Mouse (Mus musculus) left cerebral cortex, postnatal 14 days (tissue): ENCODE results near the gene Pold2. TPM values are rescaled to one million over a fixed set of nuclear protein-coding genes. Genes with fewer than 3 reads are reported as not detected.
A peak's percentile ranks its signal among the peaks of the same experiment; 100 is the strongest.

ENCODE experiments used
- DNase-seq, 2 experiments: peaks; one replicate each; pipeline ENCODE4 v3.0.0; 2021 to 2022; ENCODE audit warnings: low spot score in 2 of 2, mixed read lengths in 1 of 2
- intact Hi-C: fragments of 180-260 bp; cut with DNase I; formaldehyde crosslinking; loops from one replicate; pipeline ENCODE4 v1.15.1; 2025
- total RNA-seq, 2 experiments: library from RNA; stranded (reverse); gene quantifications; 2 replicates each; pipeline ENCODE4 v1.2.3; 2021

Pold2 gene
- total RNA-seq, 2 experiments from 2014 or later = 19.4 to 21.2 TPM

DNA sequence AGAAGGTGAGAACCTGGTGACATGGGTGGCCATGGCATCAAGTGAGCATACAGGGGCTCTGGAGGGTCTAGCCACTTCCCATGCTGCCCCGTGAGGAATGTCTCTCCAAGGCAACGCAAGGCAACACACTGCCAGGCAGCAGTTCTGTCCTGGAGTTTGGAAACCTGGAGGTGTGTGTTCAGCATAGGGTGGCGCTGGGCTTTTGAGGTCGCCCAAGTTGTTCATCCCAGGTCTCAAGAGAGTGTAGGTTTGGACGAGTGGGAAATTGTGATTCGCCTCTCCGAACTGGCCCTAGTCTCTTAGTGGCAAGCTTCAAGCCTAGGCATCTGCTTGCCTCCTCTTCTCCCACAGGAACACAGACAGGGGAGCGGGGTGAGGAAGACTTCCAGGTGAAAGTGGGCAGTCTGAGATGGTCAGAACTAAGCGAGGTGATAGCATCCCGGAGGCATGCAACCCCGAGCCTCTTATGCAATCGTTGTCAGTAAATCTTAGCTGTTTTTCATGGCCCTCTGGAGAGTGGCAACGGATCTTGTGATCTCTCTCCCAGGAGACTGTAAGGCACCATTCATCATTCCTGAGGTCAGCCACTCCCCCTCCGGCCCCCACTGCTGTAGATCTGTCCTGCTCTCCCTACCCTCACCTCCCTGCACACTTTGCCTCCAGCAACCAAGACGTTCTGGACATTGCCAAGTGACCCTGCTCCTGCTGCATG is 15.5 kb downstream of the Pold2 start:
- DNase-seq = no peak
- intact Hi-C loops = no loop called here

DNA sequence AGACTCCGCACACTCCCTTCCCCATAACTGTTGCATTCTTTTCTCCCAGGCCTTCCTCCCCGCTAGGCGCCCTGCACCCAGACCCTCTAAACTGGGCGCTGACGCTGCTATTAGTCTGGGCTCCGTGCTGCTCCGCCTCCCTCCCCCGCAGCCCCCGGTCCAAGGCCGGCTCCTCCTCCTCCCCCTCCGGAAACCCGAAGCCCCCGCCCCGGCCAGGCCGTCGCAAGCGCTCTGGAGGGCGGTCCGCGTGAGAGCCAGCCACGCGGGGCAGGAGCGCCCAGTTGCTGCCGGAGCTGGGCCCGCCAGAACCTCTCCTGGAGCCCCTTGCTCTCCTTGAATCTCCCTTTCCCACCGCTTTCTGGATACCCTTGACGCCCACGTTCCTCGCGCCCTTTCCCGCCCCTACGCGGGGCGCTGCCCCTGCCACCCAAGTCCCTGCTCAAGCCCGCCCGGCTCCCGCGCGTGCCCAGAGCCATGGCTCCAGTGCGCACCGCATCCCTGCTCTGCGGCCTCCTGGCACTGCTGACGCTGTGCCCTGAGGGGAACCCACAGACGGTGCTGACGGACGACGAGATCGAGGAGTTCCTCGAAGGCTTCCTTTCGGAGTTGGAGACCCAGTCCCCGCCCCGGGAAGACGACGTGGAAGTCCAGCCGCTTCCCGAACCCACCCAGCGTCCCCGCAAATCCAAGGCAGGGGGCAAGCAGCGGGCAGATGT is 16.3 kb downstream of the Pold2 start, which contains the start of gene Aebp1:
Aebp1 (plus strand) TSS at position 270 of the 716 bp plus-strand sequence.
- intact Hi-C loops = no loop called here
- no peak for DNase-seq

DNA sequence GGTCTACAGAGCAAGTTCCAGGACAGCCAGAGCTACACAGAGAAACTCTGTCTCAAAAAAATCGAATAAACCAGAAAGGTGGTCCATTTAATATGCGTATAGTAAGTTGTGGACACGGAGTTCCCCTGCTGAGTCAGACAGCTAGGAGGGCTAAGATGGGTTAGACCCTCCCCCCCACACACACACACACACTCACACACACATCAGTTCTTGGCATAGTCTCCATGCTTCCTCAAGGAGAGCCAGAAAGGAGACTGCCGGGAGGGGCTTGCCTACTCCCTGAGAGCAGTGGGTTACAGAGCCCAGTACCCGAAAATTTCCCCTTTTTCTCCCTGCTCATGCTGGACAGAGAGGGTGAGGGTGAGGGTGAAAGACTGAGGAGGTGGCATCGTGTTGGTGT is 17.5 kb downstream of the Pold2 start:
- no peak for DNase-seq
- intact Hi-C loops = no loop called here

DNA sequence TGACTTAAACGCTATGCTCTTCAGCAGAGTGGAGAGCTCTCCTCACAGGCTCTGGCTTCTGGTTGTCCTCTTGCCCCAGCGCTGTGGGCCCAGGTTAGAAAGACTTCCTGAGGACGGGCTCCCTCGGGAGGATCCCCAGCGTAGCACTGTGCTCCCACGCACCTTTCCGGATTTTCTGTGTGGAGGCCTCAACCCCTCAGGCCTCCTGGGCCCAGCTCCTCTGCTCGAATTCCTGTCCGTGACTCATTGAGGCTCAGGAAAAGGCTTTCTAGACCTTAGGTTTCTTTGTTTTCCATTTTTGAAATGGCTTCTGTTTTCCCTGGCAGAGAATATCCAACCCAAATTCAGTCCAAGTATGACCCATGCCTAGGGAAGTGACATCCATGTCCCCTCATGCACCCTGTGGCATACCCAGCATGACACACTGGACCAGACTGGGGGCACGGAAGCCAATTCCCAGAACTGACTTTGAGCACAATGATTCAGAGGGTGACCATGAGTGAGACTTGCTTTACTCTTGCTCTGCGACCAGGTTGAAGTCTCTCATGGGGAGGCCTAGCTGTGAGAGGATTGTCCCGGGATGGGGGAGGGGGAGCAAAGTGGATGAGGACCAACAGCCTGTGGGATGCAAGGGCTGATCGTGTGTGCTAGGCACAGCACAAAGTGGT is 18.1 kb downstream of the Pold2 start:
- intact Hi-C loops = no loop called here
- DNase-seq = no peak

DNA sequence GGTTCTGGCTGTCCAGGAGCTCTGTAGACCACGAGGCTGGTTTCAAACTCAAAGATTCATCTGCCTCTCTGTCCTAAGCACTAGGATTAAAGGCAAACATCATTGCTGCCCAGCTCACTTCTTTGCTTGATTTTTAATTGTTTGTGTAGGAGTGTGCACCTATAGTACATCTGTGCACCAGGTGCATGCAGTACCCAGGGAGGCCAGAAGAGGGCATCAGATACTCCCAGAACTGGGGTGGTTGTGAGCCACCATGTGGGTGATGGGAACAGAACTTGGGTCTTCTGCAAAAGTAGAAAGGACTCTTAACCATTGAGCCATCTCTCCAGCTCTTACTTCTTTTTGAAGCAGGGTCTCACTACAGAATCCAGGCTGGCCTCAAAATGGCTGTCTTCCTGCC is 19.4 kb downstream of the Pold2 start:
- intact Hi-C loops = no loop called here
- DNase-seq = no peak

DNA sequence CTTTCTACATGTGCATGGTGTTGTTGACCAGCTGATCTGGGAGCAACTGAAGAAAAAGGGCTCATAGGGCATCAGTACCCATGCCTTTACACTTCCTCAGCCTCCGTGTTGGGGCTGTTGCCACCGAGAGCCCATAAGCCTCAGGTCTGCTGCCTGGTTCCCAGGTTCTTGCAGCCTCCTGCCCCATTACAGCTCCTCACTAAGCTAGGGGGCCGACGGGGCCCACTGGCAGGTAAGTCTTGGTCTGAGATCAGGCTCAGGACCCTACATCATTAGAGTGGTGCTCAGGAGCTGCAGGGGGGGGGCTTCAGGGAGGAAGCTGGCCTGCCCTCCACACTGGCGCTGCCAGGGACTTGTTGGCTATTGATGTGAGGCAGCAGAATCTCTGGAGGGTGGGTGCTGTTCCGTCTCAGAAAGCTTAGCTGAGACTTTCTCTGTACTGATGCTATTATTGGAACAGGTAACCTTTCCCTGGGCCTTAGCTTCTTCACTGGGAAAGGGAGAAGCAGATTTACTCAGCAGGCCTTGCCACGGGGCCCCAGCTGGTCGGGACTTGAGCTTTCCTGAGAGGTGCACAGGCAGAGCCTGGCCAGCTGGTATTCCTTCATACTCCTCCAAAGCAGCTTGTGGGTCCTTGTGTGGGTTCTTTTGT is 21.5 kb downstream of the Pold2 start:
- intact Hi-C loops = no loop called here
- no peak for DNase-seq

DNA sequence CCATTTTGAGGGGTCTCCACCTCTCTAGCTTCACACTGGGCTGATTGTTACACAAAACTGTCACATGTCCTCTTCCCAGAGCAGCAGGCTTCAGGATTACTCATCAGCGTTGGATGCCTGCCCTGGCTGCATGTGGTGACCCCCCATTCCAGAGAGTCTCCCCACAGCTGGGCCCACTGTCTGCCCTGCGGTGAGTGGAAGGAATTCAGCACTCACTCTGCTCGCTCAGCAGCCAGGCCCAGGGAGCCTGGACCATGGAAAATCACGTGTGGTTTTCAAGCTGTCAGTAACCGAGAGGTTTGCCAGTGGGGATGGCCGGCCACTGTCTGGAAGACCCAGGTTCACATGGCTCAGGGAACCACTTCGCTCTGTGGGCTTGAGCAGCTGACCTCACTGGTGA is 22.2 kb downstream of the Pold2 start:
- DNase-seq = peak; percentile 24 to 48
- intact Hi-C loops = no loop called here

DNA sequence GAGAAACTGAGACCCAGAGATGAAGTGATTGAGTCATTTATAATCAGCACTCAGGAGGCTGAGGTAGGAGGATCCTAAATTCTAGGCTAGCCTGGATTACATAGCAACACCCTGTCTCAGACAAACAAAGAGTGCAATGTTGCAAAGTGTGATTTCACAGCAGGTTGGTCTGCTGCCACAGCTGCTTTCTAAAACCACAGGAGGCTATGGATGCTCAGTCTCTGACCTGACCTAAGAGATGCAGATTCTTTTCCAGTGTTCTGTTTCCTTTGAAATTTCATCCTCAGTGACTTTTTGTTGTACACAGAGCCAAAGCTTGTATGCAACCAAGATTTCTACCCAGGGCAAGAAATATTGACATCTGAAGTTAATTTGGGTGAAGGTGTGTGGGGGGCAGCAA is 22.6 kb downstream of the Pold2 start:
- intact Hi-C loops = no loop called here
- no peak for DNase-seq

DNA sequence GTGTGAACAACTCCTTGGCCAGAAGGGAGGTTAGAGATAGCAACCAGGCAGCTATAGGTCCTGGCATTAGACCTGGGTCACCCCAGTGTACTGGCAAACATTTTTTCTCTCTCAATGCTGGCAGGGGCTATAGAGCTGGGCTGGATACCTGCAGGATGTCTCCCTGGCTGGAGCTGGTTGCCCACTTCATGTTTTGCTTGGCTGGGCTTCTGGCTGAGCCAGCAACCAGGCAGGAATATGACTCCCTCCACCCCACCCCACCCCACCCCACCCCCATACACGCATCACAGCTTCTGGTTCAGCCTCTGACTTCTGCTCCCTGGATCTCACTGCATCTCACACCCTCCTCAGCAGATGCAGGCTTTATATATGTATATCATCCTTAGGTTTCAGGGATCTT is 25.8 kb downstream of the Pold2 start:
- DNase-seq = no peak
- intact Hi-C loops = no loop called here

DNA sequence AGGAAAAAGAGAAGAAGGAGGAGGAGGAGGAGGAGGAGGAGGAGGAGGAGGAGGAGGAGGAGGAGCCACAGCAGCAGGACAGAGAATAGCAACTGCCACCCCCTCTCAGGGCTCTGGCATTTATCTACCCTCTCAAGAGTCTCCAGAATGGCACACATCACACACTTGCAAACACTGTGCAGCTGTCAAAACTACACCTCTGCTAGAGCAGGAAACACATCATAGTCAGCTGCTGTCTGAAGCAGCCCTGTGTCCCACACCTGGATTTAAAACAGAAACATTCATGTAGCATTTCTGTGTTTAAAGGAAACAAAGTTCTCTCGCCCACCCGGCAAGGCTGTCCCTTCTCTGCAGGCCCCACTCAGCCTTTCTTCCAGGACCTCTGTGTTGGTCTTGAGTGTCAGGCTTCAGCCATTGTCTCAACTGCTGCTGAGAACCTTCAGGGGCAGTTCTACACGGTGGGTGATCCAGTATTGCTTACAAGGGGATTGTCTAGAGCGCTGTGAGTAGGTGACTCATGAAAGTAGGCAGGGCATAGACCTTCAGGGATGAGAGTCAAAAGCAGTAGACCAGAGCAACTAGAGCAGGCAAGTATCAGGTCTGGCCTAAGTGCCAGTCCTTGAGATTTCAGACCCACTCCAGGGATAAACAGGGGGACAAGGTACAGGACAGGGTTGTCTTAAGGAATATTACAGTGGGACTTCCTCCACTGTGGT is 26.9 kb downstream of the Pold2 start:
- no peak for DNase-seq
- intact Hi-C loops = no loop called here

DNA sequence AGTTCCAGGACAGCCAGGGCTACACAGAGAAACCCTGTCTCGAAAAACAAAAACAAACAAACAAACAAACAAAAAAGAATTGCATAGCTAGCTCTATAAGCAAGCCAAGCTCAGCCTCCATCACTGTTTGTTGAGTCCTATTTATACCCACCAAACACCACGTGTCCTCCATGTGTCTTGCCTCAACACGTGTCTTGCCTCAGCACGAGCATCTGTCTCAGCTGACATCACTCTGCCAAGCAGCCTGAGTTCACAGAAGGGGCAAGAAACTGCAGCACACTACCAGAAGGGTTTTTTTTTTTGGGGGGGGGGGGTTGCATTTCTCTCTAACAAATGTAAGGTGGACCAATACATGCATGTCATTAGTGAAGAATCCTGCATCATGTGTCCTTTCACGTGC is 27.6 kb downstream of the Pold2 start:
- no peak for DNase-seq
- intact Hi-C loops = no loop called here

DNA sequence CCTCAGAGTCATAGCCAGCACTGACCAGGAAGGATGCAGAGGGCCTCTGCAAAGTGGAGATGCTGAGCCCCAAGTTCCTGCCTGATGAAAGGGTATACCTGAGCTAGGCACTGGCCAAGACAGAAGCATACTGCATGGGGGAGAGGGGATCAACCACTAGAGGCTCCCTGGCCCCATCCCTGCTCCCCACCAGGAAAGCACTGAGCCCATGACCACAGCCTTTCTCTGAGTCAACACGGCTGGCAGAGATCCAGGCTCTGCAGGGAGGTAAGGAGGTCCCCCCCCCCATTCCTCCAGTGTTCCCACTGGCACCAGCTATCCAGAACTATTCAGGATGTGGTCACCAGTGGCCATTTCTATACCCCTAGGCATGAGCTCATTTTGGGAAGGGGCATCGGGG is 28.8 kb downstream of the Pold2 start:
- no peak for DNase-seq
- intact Hi-C loops = no loop called here

DNA sequence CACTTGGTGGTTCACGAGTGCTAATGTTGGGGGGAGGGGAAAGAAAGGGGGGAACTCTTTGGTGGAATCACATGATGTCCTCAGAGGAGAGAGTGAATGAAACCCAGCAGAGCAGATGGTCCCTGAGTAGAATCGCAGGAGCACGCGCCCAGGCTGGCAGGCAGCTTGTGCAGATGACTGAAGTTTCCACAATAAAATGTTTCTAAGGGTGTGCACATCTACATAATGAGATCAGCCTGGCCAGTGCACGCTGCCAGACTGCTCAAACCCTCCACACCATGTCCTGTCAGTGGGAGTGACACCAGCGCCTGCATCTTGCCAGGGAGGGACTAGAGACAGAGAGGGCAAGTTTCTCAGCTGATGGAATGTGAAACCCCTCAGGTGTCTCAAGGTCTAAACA is 29.4 kb downstream of the Pold2 start:
- intact Hi-C loops = no loop called here
- DNase-seq = peak; percentile 48 to 78

DNA sequence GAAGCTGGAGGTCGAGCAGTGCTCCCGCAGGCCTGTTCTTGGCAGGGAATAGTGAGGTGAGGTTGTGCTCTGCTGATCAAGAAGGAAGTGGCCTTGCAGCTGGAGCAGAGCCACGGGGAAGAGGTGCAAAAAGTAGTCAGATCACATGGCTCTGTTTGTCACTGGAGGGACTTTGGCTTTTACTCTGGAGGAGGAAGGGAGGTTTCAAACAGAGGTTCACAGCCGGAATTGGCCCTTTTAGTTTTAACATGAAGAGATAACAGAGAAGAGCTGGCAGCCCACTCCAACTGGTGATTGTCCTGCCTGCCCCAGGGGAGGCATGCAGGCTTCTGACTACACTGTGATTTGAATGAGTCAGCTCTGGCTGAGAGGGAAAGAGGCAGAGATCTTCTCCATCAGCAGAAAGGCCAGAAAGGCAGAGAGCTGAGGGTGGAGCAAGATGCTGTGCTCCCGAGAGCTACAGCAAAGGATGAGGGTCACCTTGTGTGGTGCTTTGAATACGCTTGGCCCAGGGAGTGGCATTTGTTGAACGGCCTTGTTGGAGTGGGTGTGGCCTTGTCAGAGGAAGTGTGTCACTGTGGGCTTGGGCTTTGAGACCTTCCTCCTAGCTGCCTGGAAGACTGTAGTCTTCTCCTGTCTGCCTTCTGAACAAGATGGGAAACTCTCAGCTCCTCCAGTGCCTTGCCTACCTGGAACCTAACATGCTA is 31.3 kb downstream of the Pold2 start:
- intact Hi-C loops = no loop called here
- DNase-seq = no peak

DNA sequence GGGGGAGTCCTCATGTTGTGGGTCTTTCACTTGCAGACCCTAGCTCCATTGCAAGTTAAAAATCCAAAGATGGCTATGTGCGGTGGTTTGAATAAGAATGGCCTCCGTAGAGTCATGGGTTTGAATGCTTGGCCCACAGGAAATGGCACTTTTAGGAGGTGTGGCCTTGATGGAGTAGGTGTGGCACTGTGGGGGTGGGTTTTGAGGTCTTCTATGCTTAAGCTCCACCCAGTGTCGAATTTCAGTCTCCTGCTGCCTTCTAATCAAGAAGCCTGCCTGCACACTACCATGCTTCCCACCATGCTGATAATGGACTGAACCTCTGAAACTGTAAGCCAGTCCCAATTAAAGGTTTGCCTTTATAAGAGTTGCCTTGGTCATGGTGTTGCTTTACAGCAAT is 35.0 kb downstream of the Pold2 start:
- DNase-seq = no peak
- intact Hi-C loops = no loop called here

DNA sequence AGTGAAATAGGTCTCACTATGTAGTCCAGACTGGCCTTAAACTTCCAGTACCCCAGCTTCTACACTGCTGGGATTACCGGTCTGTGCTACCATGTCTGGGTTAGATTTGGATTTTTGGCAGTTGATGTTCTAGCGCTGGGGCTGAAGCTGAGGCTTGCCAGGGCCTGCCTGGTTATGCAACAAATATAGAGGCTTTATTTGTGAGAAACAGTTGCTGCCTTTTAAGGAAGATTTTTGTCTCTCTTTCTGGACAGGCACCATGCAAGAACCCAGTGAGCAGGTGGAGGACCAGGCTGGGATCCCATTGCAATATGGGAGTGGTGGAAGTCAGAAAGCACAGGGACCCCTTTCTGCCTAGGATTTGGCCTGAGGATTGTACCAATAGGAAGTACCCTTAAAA is 36.3 kb downstream of the Pold2 start:
- no peak for DNase-seq
- intact Hi-C loops = no loop called here

DNA sequence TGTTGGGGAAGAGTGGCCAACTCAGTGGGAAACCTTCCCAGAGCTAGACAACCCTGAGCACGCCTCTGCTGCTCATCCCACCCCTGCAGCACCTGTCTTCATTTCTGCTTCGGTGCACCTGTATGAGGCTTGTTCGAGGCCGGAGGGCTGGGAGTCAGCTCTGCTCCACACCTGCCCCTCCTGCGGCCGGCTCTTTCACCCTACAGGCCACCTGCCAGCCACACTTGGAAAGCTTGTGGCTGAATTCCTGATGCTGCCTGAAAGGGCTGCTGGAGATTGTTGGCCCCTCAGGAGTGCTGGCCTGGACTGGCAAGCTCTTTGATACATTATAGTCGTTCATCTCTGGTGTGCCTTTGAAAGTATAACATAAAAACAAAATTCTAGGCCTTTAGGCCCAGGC is 37.7 kb downstream of the Pold2 start:
- intact Hi-C loops = no loop called here
- no peak for DNase-seq

DNA sequence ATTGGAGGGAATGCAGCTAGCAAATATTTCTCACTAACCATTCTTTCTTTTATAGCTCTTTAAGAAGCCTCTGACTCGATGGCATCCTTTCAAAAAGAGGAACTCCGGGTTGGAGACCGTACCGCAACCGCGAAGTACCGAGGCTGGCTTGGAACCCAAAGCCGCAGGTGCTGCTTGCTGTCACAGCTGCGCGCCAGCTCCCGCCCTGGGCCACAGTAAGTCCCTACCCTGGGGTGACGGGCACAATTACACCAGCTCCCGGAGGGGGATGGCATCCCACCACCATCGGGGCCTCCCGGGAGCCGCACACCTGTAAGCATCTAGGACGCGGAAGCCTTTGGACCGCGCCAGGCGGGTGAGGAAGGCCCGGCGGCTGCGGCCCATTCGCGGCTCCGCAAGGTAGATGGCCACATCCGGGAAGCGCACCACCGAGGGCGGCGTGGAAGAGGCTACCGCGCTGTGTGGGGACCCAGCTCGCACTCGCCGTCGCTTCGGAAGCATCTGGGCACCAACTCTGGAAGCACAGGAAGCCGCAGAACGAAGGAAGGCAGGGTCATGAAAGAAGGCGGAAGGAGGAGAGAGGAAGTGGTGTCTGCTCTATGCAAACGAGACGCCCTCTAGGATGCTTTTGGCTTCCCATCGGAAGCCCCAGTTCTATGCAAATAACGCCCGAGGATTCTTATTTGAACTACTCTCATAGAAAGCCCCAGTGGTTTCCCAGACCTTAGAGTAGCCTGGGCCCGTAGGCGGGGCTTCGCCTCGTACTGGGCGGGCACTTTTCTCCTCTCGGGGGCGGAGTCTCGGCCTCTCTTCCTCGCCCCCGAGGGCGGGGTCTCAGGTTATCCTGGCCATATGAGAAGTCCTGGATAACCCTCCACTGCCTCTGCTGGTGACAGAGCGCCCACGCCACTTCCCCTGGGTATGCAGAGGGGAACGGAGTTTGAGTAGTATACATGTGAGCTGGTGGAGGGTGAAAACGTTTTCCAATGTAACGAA is 40.5 kb downstream of the Pold2 start, which contains the start of gene Polm:
Polm (minus strand) TSS at position 766 of the 996 bp plus-strand sequence.
- intact Hi-C loops = no loop called here
- DNase-seq = peak; percentile 82 to 89
